Mouse (Mus musculus): ENCODE data around the gene Alpk1. TPM values are rescaled to one million over a fixed set of nuclear protein-coding genes. Genes with fewer than 3 reads are reported as not detected.

Alpk1 gene
- polyA plus RNA-seq, 1 experiment from 2014 or later, result 0.82 TPM

DNA sequence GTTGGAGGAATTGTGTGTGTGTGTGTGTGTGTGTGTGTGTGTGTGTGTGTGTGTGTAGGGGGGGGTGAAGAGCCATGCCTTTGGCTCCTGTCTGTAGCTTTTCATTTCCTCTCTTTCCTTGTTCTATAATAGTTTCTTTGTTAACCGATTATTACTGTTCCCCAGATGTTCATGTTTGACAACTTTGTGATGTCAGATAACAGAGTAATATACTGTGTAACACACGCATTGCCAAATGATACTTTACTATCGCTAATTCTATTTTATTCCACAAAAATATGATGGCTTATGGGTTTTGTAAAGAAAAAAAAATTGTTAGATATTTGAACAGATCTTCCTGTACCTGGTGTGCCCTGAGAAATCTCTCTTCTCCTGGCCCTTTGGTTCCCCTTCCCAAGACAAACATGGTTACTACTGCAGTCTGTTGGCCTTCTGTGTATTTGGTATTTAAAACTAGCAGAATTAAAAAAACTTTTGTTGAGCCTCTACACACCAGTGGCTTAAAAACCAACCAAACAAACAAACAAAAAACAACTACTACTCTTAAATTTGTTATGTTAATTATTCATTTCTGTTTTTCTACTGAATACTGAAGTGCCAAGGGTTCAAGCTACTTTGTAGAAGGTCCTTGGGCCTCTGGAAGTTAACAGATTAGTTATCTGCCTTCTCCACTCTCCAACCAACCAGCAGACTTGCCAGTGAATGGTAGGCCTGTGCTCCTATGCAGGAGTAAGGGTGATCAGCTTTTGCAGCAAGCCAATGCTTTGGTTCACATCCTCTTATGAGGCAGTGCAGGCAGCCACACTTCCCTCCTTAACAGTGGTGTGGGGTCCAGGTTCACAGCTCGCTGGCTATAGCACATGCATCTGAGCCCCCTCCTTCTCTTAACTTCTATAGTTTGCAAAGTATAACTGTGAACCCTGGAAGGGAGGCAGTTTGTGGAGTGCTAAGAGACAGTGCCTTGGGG, 11.6 kb upstream of the Alpk1 start:
- H3K9ac ChIP-seq (replicated peaks; ENCODE audit: low read depth), result no peak overlapping the region
- no peaks in the 10 kb centered on the region for H3K4me1 ChIP-seq (ENCODE audit: insufficient read depth, low read depth, low read length)
- TF ChIP-seq CTCF (IDR thresholded peaks at IDR 0.05), result no peak
- no peak for TF ChIP-seq EP300 (IDR thresholded peaks at IDR 0.05)
- H3K27me3 ChIP-seq (replicated peaks; ENCODE audit: insufficient read depth, low read length), result 0 out of 2 replicates have a peak, but pooled peaks cover 7% of the 10 kb centered on the region
- H3K36me3 ChIP-seq (ENCODE audit: insufficient read depth, low read length), result no peaks in the 10 kb centered on the region
- H3K4me2 ChIP-seq (replicated peaks; ENCODE audit: low read depth, low read length), result 0 out of 2 replicates have a peak overlapping the region, but pooled peaks have one; percentile 96
- peak overlapping the region; percentile 56; the same call in 1 of the 2 replicates for H3K4me3 ChIP-seq (ENCODE audit: low read depth, low read length)
- WGBS, result 47% methylated on average over 4 of the region's 4 CpGs
- DNase-seq (ENCODE audit: low spot score) (no peak), ATAC-seq (no peak)
- no peaks in the 10 kb centered on the region for H3K9me3 ChIP-seq (ENCODE audit: low read length)
- H3K27ac ChIP-seq (ENCODE audit: low read length), result no peak overlapping the region

GRCm38 (mm10) chr3:127791056-127791483, 10.7 kb upstream of the Alpk1 start:
- no peak for ATAC-seq
- no peak overlapping the region for H3K27ac ChIP-seq (ENCODE audit: low read length)
- H3K4me2 ChIP-seq (replicated peaks; ENCODE audit: low read depth, low read length), result peak overlapping the region; percentile 96
- H3K4me1 ChIP-seq (ENCODE audit: insufficient read depth, low read depth, low read length), result no peaks in the 10 kb centered on the region
- TF ChIP-seq CTCF (IDR thresholded peaks at IDR 0.05), result no peak
- TF ChIP-seq EP300 (IDR thresholded peaks at IDR 0.05), result no peak
- 1% methylated on average over 15 of the region's 15 CpGs for WGBS
- 0 out of 2 replicates have a peak, but pooled peaks cover 7% of the 10 kb centered on the region for H3K27me3 ChIP-seq (replicated peaks; ENCODE audit: insufficient read depth, low read length)
- DNase-seq (ENCODE audit: low spot score), result peak; percentile 13
- peak overlapping the region; percentile 56 for H3K4me3 ChIP-seq (ENCODE audit: low read depth, low read length)
- no peaks in the 10 kb centered on the region for H3K36me3 ChIP-seq (ENCODE audit: insufficient read depth, low read length)
- no peaks in the 10 kb centered on the region for H3K9me3 ChIP-seq (ENCODE audit: low read length)
- peak overlapping the region; percentile 43; the same call in 1 of the 2 replicates for H3K9ac ChIP-seq (replicated peaks; ENCODE audit: low read depth)

GRCm38 (mm10) chr3:127790234-127791055, 10.1 kb upstream of the Alpk1 start:
- ATAC-seq (peak; percentile 65), DNase-seq (ENCODE audit: low spot score) (peak; percentile 62)
- Histone ChIP-seq H3K9me3 (ENCODE audit: low read length) (no peaks in the 10 kb centered on the region), H3K4me3 (ENCODE audit: low read depth, low read length) (peak overlapping the region; percentile 56), H3K36me3 (ENCODE audit: insufficient read depth, low read length) (no peaks in the 10 kb centered on the region), H3K9ac (replicated peaks; ENCODE audit: low read depth) (peak overlapping the region; percentile 43), H3K4me2 (replicated peaks; ENCODE audit: low read depth, low read length) (peak overlapping the region; percentile 96), H3K27ac (ENCODE audit: low read length) (peak overlapping the region; percentile 51), H3K4me1 (ENCODE audit: insufficient read depth, low read depth, low read length) (no peaks in the 10 kb centered on the region), H3K27me3 (replicated peaks; ENCODE audit: insufficient read depth, low read length) (0 out of 2 replicates have a peak, but pooled peaks cover 7% of the 10 kb centered on the region)
- TF ChIP-seq EP300 (IDR thresholded peaks at IDR 0.05) (no peak), CTCF (IDR thresholded peaks at IDR 0.05) (no peak)
- WGBS, result under 1% methylated on average over 34 of the region's 36 CpGs

DNA sequence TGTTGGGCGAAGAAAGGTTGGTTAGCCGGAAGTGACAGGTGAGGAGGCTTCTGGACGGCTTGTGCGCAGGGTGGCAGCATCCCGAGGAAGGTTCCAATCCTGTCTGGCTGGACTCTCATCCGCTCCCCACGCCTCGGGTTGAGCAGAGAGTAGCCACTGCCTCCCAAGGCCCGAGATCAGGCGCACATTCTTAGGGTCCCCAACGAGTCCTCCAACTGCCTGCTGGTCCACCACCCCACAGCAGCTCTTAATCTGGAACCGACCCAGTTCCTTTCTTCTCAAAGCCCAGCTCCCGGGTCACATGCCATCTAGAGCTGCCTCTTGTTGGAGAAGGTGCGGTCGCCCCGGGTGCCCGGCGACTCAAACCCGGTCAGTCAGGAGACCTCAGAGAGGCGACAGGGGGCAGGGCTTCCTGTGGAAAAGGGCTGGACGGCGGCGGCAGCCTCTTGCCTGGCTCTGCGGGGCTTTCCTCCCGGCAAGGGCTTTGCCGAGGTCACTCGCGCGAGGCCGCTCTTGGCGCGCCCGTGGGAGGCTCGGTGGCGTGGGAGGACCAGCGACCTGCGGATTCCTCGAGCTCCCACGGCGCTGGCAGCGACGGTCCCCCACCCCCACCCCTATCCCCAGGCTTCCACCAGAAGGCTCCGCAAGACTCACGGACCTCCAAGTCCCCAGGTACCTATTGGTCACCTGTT, 9.3 kb upstream of the Alpk1 start, which contains the start of gene Tifa:
TSS of gene Tifa (plus strand) at position 306 of the 692 bp plus-strand sequence.
- peak within 1 kb of the TSS; percentile 51 for H3K27ac ChIP-seq (ENCODE audit: low read length)
- DNase-seq (ENCODE audit: low spot score), result peak; percentile 58
- TF ChIP-seq EP300 (IDR thresholded peaks at IDR 0.05) (no peak), CTCF (IDR thresholded peaks at IDR 0.05) (peak; percentile 27; the same call in 1 of the 2 replicates)
- 0 out of 2 replicates have a peak, but pooled peaks cover 7% of the 10 kb centered on the region for H3K27me3 ChIP-seq (replicated peaks; ENCODE audit: insufficient read depth, low read length)
- H3K36me3 ChIP-seq (ENCODE audit: insufficient read depth, low read length), result no peaks in the 10 kb centered on the region
- H3K4me1 ChIP-seq (ENCODE audit: insufficient read depth, low read depth, low read length), result no peaks in the 10 kb centered on the region
- H3K4me2 ChIP-seq (replicated peaks; ENCODE audit: low read depth, low read length), result peak within 1 kb of the TSS; percentile 96
- peak; percentile 73 for ATAC-seq
- peak within 1 kb of the TSS; percentile 56 for H3K4me3 ChIP-seq (ENCODE audit: low read depth, low read length)
- WGBS, result 5% methylated on average over 44 of the region's 44 CpGs
- H3K9ac ChIP-seq (replicated peaks; ENCODE audit: low read depth), result peak within 1 kb of the TSS; percentile 43
- no peaks in the 10 kb centered on the region for H3K9me3 ChIP-seq (ENCODE audit: low read length)

DNA sequence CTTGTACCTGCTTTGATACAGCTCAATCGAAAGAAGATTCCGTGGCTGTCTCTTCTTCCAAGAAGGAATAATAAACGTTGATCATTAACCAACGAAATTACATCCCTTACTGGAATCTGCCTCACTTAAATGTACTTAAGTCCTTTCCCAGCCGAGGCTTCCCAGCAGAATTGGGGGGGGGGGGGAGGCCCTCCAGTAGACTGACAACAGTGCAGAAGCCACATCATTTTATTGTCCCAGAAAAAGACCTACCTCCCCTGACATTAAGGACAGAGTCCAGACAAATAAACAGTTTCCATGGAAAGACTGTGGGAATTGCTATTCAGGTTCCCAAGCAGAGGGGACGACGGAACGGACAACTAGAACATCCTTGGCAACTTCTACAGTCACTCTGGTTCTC, 8.6 kb upstream of the Alpk1 start:
- 25% methylated on average over 8 of the region's 8 CpGs for WGBS
- Histone ChIP-seq H3K4me1 (ENCODE audit: insufficient read depth, low read depth, low read length) (no peaks in the 10 kb centered on the region), H3K4me3 (ENCODE audit: low read depth, low read length) (no peak overlapping the region), H3K27me3 (replicated peaks; ENCODE audit: insufficient read depth, low read length) (0 out of 2 replicates have a peak, but pooled peaks cover 7% of the 10 kb centered on the region), H3K4me2 (replicated peaks; ENCODE audit: low read depth, low read length) (peak overlapping the region; percentile 96), H3K27ac (ENCODE audit: low read length) (no peak overlapping the region), H3K9me3 (ENCODE audit: low read length) (no peaks in the 10 kb centered on the region), H3K36me3 (ENCODE audit: insufficient read depth, low read length) (no peaks in the 10 kb centered on the region), H3K9ac (replicated peaks; ENCODE audit: low read depth) (no peak overlapping the region)
- ATAC-seq (no peak), DNase-seq (ENCODE audit: low spot score) (no peak)
- TF ChIP-seq CTCF (IDR thresholded peaks at IDR 0.05) (no peak), EP300 (IDR thresholded peaks at IDR 0.05) (no peak)
